Mouse (Mus musculus) forebrain, embryonic 13.5 days (tissue): Measurements from ENCODE around the gene Tnp2. TPM values are rescaled to one million over a fixed set of nuclear protein-coding genes. Genes with fewer than 3 reads are reported as not detected.

ENCODE experiments used
- ATAC-seq: fragments of 200-750 bp; cut with Nextera tagmentation; 2 replicates; pipeline ENCODE4 v1.8.0; 2017
- H3K27ac ChIP-seq: fragments of 300-500 bp; sonication (generic); 2 replicates; pipeline ENCODE4 v1.5.1; 2015; ENCODE audit warnings: inconsistent platforms, mild to moderate bottlenecking, moderate library complexity
- H3K27me3 ChIP-seq: fragments of 300-500 bp; sonication (generic); 2 replicates; pipeline ENCODE4 v1.6.1; 2015; ENCODE audit warnings: mild to moderate bottlenecking, inconsistent platforms
- H3K36me3 ChIP-seq: fragments of 300-500 bp; sonication (generic); 2 replicates; pipeline ENCODE4 v1.6.1; 2015; ENCODE audit warnings: mild to moderate bottlenecking, inconsistent platforms; ENCODE audit not compliant: poor library complexity, severe bottlenecking
- H3K4me1 ChIP-seq: fragments of 300-500 bp; sonication (generic); 2 replicates; pipeline ENCODE4 v1.6.1; 2015; ENCODE audit warnings: inconsistent platforms
- H3K4me2 ChIP-seq: fragments of 300-500 bp; sonication (generic); 2 replicates; pipeline ENCODE4 v1.6.1; 2015; ENCODE audit warnings: inconsistent platforms, mild to moderate bottlenecking, moderate library complexity
- H3K4me3 ChIP-seq: fragments of 300-500 bp; sonication (generic); 2 replicates; pipeline ENCODE4 v1.5.1; 2015; ENCODE audit warnings: mild to moderate bottlenecking, inconsistent platforms
- H3K9ac ChIP-seq: fragments of 300-500 bp; sonication (generic); 2 replicates; pipeline ENCODE4 v1.6.1; 2015; ENCODE audit warnings: mild to moderate bottlenecking, inconsistent platforms
- H3K9me3 ChIP-seq: fragments of 300-500 bp; sonication (generic); replicated peaks from 2 replicates; pipeline ENCODE4 v1.6.1; 2016; ENCODE audit warnings: inconsistent platforms
- WGBS: fragments of 180-500 bp; shearing (Covaris S2); methylation state at CpG from one replicate; pipeline ENCODE4 v1.1.7; 2015; 5-methylcytosine and 5-hydroxymethylcytosine counted together
- polyA plus RNA-seq: library from polyadenylated mRNA; unstranded; fragments of >200 nt; fragmentation: Nextera tagmentation; extraction: Ambion mirVana; gene quantifications from 2 replicates; pipeline ENCODE4 v1.2.1, GENCODE M21; 2015

The Tnp2 gene
- polyA plus RNA-seq, 1 experiment from 2014 or later: not detected

- Histone ChIP-seq H3K9me3 (no peaks in the 10 kb centered on the region), H3K4me2 (no peak overlapping the region), H3K36me3 (no peaks in the 10 kb centered on the region), H3K27ac (no peak overlapping the region), H3K4me3 (no peak overlapping the region), H3K9ac (no peak overlapping the region), H3K4me1 (no peaks in the 10 kb centered on the region), H3K27me3 (no peaks in the 10 kb centered on the region)
- no peak for ATAC-seq
- 75% methylated on average over 5 of the region's 5 CpGs for WGBS
Measured at GRCm38 (mm10) chr16:10762569-10763180, 25.8 kb downstream of the Tnp2 start.

DNA sequence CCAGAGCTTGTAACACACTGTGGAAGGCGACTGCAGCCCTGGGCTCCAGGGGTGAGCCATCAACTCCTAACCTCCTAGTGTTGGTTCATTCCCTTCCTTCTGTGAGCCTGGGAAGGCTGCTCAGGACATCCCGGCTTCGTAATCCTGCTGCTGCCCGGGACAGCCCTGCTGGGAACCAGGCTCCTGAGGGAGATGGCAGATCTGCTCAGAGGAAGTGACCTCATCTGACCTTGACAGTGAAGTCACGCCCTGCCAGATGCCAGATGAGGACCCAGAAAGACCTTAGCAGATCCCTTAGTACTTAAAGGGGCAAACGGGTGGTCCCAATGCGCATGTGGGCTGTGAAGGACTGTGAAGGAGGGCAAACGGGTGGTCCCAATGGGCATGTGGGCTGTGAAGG, 27.3 kb downstream of the Tnp2 start:
- 78% methylated on average over 8 of the region's 8 CpGs for WGBS
- H3K36me3 ChIP-seq: no peaks in the 10 kb centered on the region

DNA sequence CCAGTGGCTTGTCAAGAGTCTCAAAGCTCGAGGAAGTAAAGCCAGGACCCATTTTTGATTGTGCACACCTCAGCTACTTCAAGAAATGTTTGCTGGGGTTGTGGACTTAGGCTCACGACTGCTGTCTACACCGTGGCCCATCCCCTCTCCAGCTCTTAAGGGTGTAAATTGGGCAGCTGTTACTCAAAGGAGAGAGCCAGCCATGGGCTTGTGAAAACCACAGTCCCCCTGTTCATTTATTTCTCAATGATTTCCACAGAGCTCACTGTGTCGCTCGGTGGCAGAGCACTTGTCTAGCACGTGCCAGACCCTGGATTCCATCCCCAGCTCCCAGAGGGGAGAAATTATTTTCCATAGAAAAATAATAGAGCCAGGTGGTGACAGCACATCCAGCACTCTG, 32.3 kb downstream of the Tnp2 start:
- ATAC-seq: no peak
- H3K27me3 ChIP-seq: no peaks in the 10 kb centered on the region
- H3K36me3 ChIP-seq: no peaks in the 10 kb centered on the region
- 75% methylated on average over 5 of the region's 6 CpGs for WGBS
- no peak overlapping the region for H3K27ac ChIP-seq
- no peaks in the 10 kb centered on the region for H3K4me1 ChIP-seq
- no peaks in the 10 kb centered on the region for H3K9me3 ChIP-seq
- H3K4me3 ChIP-seq: no peak overlapping the region
- no peak overlapping the region for H3K9ac ChIP-seq
- no peak overlapping the region for H3K4me2 ChIP-seq

More for the DNA sequence above, 27.3 kb downstream of the Tnp2 start:
- Histone ChIP-seq H3K4me1 (no peaks in the 10 kb centered on the region), H3K9ac (no peak overlapping the region), H3K9me3 (no peaks in the 10 kb centered on the region), H3K4me2 (no peak overlapping the region), H3K27ac (no peak overlapping the region), H3K4me3 (no peak overlapping the region), H3K27me3 (no peaks in the 10 kb centered on the region)
- no peak for ATAC-seq

DNA sequence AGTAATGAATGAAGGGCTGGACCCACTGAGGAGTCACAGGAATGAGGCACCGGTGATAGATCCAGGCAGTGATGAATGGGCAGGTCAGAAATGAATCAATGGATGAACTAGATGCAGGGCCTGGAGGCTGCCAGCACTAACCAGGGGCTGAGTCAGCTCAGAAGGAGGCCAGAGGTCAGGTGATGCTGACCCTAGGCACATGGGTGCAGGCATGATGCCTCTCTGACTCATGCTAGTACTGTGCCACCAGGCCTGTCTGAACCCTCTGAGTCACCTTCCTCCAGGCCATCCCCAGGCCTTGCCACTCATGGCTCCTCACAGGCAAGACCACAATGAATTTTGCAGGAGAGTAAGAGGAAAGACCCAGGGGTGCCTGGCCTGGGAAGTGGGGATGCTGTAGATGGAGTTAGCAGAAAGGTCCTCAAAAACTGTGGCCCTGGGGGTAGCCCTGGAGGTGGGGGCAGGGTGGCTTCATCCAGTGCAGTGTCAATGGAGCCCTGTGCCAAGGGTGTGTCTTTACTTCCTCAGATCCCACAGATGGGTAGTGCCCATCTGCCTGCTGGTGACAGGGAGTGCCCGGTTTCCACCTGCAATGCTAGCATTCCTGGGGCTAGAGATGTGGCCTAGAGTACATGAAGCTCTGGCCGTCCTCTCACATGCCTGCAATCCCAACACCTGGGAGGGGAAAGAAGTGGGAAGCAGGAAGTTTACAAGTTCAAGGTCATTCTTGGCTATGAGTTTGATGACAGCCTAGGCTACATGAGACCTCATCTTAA, 33.8 kb downstream of the Tnp2 start:
- Histone ChIP-seq H3K9ac (no peak overlapping the region), H3K27ac (no peak overlapping the region), H3K4me3 (no peak overlapping the region), H3K9me3 (no peaks in the 10 kb centered on the region), H3K4me1 (peaks cover 4% of the 10 kb centered on the region), H3K4me2 (no peak overlapping the region), H3K36me3 (no peaks in the 10 kb centered on the region), H3K27me3 (no peaks in the 10 kb centered on the region)
- WGBS: 84% methylated on average over 3 of the region's 3 CpGs
- no peak for ATAC-seq

GRCm38 (mm10) chr16:10749824-10750223, 38.6 kb downstream of the Tnp2 start:
- WGBS: 65% methylated on average over 7 of the region's 7 CpGs
- peak; percentile 74 for ATAC-seq

GRCm38 (mm10) chr16:10749226-10749625, 39.2 kb downstream of the Tnp2 start:
- Histone ChIP-seq H3K4me1 (peaks cover 8% of the 10 kb centered on the region), H3K27me3 (no peaks in the 10 kb centered on the region), H3K27ac (no peak overlapping the region), H3K4me3 (no peak overlapping the region), H3K9me3 (no peaks in the 10 kb centered on the region), H3K9ac (no peak overlapping the region), H3K36me3 (no peaks in the 10 kb centered on the region), H3K4me2 (no peak overlapping the region)
- no peak for ATAC-seq
- WGBS: 79% methylated on average over 7 of the region's 7 CpGs

More at GRCm38 (mm10) chr16:10749824-10750223, 38.6 kb downstream of the Tnp2 start:
- no peak overlapping the region for H3K27ac ChIP-seq
- H3K9ac ChIP-seq: no peak overlapping the region
- H3K36me3 ChIP-seq: no peaks in the 10 kb centered on the region
- H3K4me3 ChIP-seq: no peak overlapping the region
- H3K4me2 ChIP-seq: no peak overlapping the region
- H3K27me3 ChIP-seq: no peaks in the 10 kb centered on the region
- no peaks in the 10 kb centered on the region for H3K9me3 ChIP-seq
- peaks cover 8% of the 10 kb centered on the region for H3K4me1 ChIP-seq

DNA sequence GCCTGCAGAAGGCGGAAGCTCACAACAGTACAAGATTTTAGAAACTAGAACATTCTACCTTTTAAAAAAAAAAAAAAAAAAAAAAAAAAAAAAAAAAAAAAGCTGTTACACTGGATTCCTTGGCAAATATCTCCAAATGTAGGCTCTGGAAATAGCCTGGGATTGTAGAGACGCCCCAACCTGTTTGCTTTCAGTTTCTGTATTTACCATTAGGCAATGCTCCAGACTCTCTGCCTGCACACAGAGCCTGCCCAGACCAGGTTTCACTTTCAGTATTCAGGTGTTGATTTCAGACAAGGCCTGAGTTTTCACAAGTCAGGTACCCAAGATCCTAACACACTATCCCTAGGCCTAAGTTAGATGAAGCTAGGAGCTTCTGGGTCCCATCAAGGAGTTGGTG, 47.4 kb downstream of the Tnp2 start:
- Histone ChIP-seq H3K4me3 (no peak overlapping the region), H3K9me3 (no peaks in the 10 kb centered on the region), H3K27ac (no peak overlapping the region), H3K4me2 (no peak overlapping the region), H3K9ac (no peak overlapping the region), H3K27me3 (no peaks in the 10 kb centered on the region), H3K36me3 (no peaks in the 10 kb centered on the region), H3K4me1 (no peaks in the 10 kb centered on the region)
- 95% methylated on average over 2 of the region's 2 CpGs for WGBS
- ATAC-seq: no peak

DNA sequence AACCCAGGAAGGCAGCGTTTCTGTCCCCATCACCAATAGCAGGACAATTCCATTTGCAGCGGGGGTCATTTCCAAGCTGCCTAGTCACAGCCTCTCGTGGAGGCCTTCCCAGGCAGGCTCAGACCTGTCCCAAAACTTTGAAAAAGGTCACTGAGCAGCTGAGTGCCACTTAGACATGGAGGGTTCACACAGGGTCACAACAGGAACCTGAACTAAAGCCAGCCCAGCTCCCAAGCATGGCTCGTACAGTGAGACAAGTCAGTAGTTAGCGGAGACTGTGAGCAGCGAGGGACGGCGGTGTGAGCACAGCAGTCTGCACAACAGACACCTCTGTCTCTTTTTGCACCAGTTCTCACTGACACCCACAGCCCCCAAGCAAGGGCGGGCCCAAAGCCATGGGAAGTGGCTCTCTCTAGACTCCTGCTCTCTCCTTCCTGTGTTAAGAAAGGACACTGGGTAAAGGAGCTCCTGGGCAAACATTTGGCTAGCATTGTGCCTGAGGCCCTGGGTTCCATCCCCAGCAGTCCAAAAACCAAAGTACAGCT, 48.5 kb downstream of the Tnp2 start:
- Histone ChIP-seq H3K4me1 (no peaks in the 10 kb centered on the region), H3K27me3 (no peaks in the 10 kb centered on the region), H3K9me3 (no peaks in the 10 kb centered on the region), H3K9ac (no peak overlapping the region), H3K36me3 (no peaks in the 10 kb centered on the region), H3K4me3 (no peak overlapping the region), H3K4me2 (no peak overlapping the region), H3K27ac (no peak overlapping the region)
- no peak for ATAC-seq
- 78% methylated on average over 9 of the region's 9 CpGs for WGBS

DNA sequence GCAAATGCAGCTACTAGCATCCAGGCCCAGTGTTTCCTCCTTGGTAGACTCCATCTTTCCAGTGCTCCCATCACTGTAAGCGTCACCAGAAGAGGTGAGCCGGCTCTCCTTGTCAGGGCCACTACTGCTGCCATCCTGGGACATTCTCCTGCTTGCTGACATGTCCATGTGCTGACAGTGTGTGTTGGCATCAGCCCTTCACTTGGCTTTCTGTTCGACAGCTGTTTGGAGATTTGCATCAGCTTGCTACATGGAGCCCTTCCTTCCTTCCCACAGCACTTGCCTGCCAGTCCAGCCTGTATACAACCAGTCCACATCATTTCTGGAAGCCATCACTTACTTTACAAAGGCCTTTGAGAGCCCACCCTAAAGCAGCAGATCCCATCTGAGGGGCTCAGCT, 49.6 kb downstream of the Tnp2 start:
- H3K27ac ChIP-seq: no peak overlapping the region
- no peaks in the 10 kb centered on the region for H3K4me1 ChIP-seq
- WGBS: 89% methylated on average over 3 of the region's 3 CpGs
- no peak for ATAC-seq
- H3K4me3 ChIP-seq: no peak overlapping the region
- H3K9me3 ChIP-seq: no peaks in the 10 kb centered on the region
- H3K9ac ChIP-seq: no peak overlapping the region
- no peaks in the 10 kb centered on the region for H3K27me3 ChIP-seq
- no peaks in the 10 kb centered on the region for H3K36me3 ChIP-seq
- no peak overlapping the region for H3K4me2 ChIP-seq

Other genes with a start within 250 kb of the Tnp2 start
- gene Dexi, start 245.6 kb downstream of the Tnp2 start, polyA plus RNA-seq: 15.0 and 17.3 TPM in 2 replicates
- gene Clec16a, start 243.3 kb downstream of the Tnp2 start, polyA plus RNA-seq: 54.3 and 61.7 TPM in 2 replicates
- 1.3 and 1.5 TPM in 2 replicates for gene Socs1, start 3.1 kb downstream of the Tnp2 start, polyA plus RNA-seq
- gene Prm3, start 2.3 kb upstream of the Tnp2 start, polyA plus RNA-seq: not detected in 2 replicates
- gene Prm2, start 7.5 kb upstream of the Tnp2 start, polyA plus RNA-seq: not detected in 2 replicates
- not detected in 2 replicates for gene Prm1, start 17.2 kb upstream of the Tnp2 start, polyA plus RNA-seq
- gene Gm11172, start 24.3 kb upstream of the Tnp2 start, polyA plus RNA-seq: not detected in 2 replicates
- gene Rmi2, start 46.4 kb upstream of the Tnp2 start, polyA plus RNA-seq: 2.6 and 3.3 TPM in 2 replicates